Mouse (Mus musculus) stomach, postnatal 0 days (tissue): ENCODE results near the gene Vmn1r48. TPM values are rescaled to one million over a fixed set of nuclear protein-coding genes. Genes with fewer than 3 reads are reported as not detected.
"Not testable (repeated sequence)": the region's sequence is repeated elsewhere in the genome, so short reads cannot be mapped to it uniquely, and the experiment has no call there.

Experiments
- ATAC-seq: fragments of 200-750 bp; cut with Nextera tagmentation; 2 replicates; pipeline ENCODE4 v1.8.0; 2017; ENCODE audit not compliant: low FRiP score, low TSS enrichment
- DNase-seq: peaks from one replicate; pipeline ENCODE4 v3.0.0-alpha.2; 2016; ENCODE audit warnings: low spot score
- H3K27ac ChIP-seq: fragments of 300-500 bp; sonication (generic); replicated peaks from 2 replicates; pipeline ENCODE4 v1.5.1; 2014; ENCODE audit warnings: mild to moderate bottlenecking, control low read depth
- H3K27me3 ChIP-seq: fragments of 300-500 bp; sonication (generic); 2 replicates; pipeline ENCODE4 v1.6.1; 2014; ENCODE audit warnings: low read length; ENCODE audit not compliant: control insufficient read depth, insufficient read depth
- H3K36me3 ChIP-seq: fragments of 300-500 bp; sonication (generic); 2 replicates; pipeline ENCODE4 v1.6.1; 2014; ENCODE audit warnings: low read length, mixed read lengths; ENCODE audit not compliant: control insufficient read depth, insufficient read depth
- H3K4me1 ChIP-seq: fragments of 300-500 bp; sonication (generic); replicated peaks from 2 replicates; pipeline ENCODE4 v1.6.1; 2014; ENCODE audit warnings: antibody characterized with exemption; ENCODE audit not compliant: control insufficient read depth, insufficient read depth
- H3K4me2 ChIP-seq: fragments of 300-500 bp; sonication (generic); replicated peaks from 2 replicates; pipeline ENCODE4 v1.6.1; 2014; ENCODE audit warnings: low read depth, mild to moderate bottlenecking, control low read depth, moderate library complexity
- H3K4me3 ChIP-seq: fragments of 300-500 bp; sonication (generic); 2 replicates; pipeline ENCODE4 v1.5.1; 2014; ENCODE audit warnings: low read depth, low read length, control low read depth
- H3K9ac ChIP-seq: fragments of 300-500 bp; sonication (generic); 2 replicates; pipeline ENCODE4 v1.6.1; 2014; ENCODE audit warnings: mild to moderate bottlenecking, low read length, control low read depth, mixed read lengths
- H3K9me3 ChIP-seq: fragments of 300-500 bp; sonication (generic); 2 replicates; pipeline ENCODE4 v1.6.1; 2016; ENCODE audit warnings: low read length; ENCODE audit not compliant: control insufficient read depth
- CTCF ChIP-seq: IDR thresholded peaks from 2 replicates; pipeline ENCODE4 v1.5.1; 2016; ENCODE audit warnings: antibody characterized with exemption, low read depth, mild to moderate bottlenecking, moderate library complexity
- EP300 ChIP-seq: optimal IDR thresholded peaks from 2 replicates; pipeline ENCODE3; 2016; ENCODE audit warnings: antibody characterized with exemption
- WGBS: fragments of 180-500 bp; shearing (Covaris S2); extraction: QIAGEN DNeasy Blood & Tissue Kit; methylation state at CpG from one replicate; pipeline ENCODE4 v1.1.7; 2014; 5-methylcytosine and 5-hydroxymethylcytosine counted together
- polyA plus RNA-seq: library from polyadenylated mRNA; unstranded; fragments of >200 nt; fragmentation: Nextera tagmentation; extraction: Ambion mirVana; gene quantifications from 2 replicates; pipeline ENCODE4 v1.2.1, GENCODE M21; 2015

The Vmn1r48 gene
- not detected in 2 replicates for polyA plus RNA-seq

DNA sequence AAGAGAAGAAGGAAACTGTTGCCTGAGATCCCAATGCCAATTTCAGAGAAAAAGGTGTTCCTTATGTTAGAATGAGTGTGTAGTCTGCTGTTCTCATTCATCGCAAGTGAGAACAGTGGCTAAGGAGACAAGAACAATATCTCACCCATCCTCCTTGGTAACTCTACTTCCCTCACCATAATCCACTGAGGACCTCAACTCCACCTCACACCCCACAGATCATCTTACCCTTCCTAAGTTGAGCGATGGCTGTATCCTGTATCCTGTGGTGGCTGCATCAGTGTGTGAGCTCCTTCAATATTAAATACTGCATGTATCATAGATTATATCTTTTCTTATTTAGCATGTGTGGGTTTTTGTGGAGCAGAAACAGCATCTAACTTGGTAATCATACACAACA is at the start of gene Vmn1r48:
TSS of gene Vmn1r48 (minus strand) at position 101 of the 400 bp plus-strand sequence.
- H3K9me3 ChIP-seq, H3K27ac ChIP-seq, DNase-seq, ATAC-seq, H3K36me3 ChIP-seq, H3K27me3 ChIP-seq, H3K9ac ChIP-seq, H3K4me1 ChIP-seq, H3K4me2 ChIP-seq, H3K4me3 ChIP-seq: not testable (repeated sequence)
- no CpG with 5 or more reads among the region's 2 CpGs for whole genome bisulfite sequencing

DNA sequence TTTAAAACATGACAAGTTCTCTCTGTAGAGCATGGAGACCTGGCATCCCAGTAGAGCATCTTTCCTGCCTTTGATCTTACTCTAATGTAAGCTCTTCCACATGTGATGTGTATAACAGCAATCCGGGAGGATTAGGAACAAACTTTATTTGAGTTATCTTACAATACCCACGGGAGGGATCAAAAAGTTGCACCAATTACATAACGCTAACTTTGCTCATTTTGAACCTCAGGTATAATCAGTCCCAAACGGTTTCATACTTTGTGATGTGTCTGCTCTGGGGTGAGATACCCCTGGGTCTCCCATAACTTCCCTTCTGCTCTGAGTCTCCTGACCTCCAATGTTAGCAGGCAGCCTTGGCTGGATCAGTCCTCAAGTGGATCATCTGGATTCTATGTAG is 41.8 kb upstream of the Vmn1r48 start, which contains the start of gene Vmn1r49:
TSS of gene Vmn1r49 (minus strand) at position 101 of the 400 bp plus-strand sequence.
- WGBS: 75% methylated on average over 4 of the region's 4 CpGs
- H3K27ac ChIP-seq: no peak within 1 kb of the TSS
- H3K4me2 ChIP-seq: no peak within 1 kb of the TSS
- H3K36me3 ChIP-seq: no peaks in the 10 kb centered on the region
- ATAC-seq (no peak), DNase-seq (no peak)
- no peaks in the 10 kb centered on the region for H3K27me3 ChIP-seq
- no peak within 1 kb of the TSS for H3K9ac ChIP-seq
- no peaks in the 10 kb centered on the region for H3K9me3 ChIP-seq
- TF ChIP-seq EP300: no peak
- H3K4me3 ChIP-seq: no peak within 1 kb of the TSS
- no peaks in the 10 kb centered on the region for H3K4me1 ChIP-seq

DNA sequence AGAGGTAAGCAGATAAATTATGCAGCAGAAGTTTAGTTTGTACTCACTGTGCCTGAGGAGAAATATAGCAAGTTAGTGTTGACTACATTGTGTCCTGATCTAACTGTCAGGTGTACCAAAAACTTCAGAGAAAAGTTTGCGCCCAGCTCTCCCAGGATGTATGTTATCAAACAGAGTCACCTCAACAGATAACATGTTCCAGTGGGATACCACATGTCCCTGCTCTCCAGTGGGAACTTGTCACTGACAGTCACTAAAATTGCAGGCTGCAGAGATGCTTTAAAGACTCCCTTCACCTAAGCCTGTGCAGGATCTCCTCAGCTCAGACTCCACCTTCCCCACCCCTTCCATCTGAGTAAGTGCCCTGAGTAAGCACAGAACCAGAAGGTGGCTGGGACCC is 20.8 kb downstream of the Vmn1r48 start, which contains the start of gene Vmn1r47:
TSS of gene Vmn1r47 (plus strand) at position 301 of the 400 bp plus-strand sequence.
- not testable (repeated sequence) for H3K4me2 ChIP-seq, H3K4me3 ChIP-seq, H3K27me3 ChIP-seq, H3K36me3 ChIP-seq, H3K9ac ChIP-seq, H3K27ac ChIP-seq, DNase-seq, H3K4me1 ChIP-seq, H3K9me3 ChIP-seq, ATAC-seq
- WGBS: 92% methylated on average over 1 of the region's 1 CpGs

DNA sequence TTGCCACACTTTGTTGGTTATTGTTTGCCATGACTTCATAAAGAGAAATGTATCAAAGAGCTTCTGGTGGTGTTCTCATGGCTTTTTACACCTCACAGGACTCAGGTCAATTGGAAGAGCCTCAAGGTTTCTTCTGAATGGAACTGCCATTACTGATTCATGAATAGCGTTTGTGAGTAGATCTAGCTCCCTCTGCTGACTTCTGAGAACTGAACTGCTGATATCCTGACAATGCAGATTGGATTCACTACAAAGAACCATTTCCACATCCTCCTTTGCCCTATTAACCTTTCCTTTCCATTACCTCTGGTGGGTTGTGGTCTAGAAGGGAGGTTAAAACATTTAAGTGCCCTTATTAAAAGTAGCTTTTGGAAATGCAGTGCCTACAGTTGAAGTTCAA is 50.7 kb downstream of the Vmn1r48 start:
- Histone ChIP-seq H3K27ac (no peak overlapping the region), H3K4me3 (no peak overlapping the region), H3K27me3 (no peaks in the 10 kb centered on the region), H3K4me1 (no peaks in the 10 kb centered on the region), H3K9ac (no peak overlapping the region), H3K36me3 (no peaks in the 10 kb centered on the region), H3K9me3 (no peaks in the 10 kb centered on the region), H3K4me2 (no peak overlapping the region)
- DNase-seq: no peak
- 17% methylated on average over 1 of the region's 1 CpGs for WGBS
- peak; percentile 59 for TF ChIP-seq CTCF
- TF ChIP-seq EP300: no peak
- no peak for ATAC-seq

Other genes starting within 250 kb of the Vmn1r48 start
- not detected in 2 replicates for gene Vmn1r42, start 160.4 kb downstream of the Vmn1r48 start, polyA plus RNA-seq
- gene Vmn1r43, start 160.4 kb downstream of the Vmn1r48 start, polyA plus RNA-seq: 0.11 and 0.12 TPM in 2 replicates
- not detected in 2 replicates for gene Vmn1r44, start 153.2 kb downstream of the Vmn1r48 start, polyA plus RNA-seq
- 0.05 TPM in 1 of 2 replicates, not detected in the other for gene Vmn1r45, start 96.2 kb downstream of the Vmn1r48 start, polyA plus RNA-seq
- 0.01 TPM in 1 of 2 replicates, not detected in the other for gene Vmn1r46, start 67.5 kb downstream of the Vmn1r48 start, polyA plus RNA-seq
- gene Vmn1r47, start 20.7 kb downstream of the Vmn1r48 start, polyA plus RNA-seq: not detected in 2 replicates
- gene Vmn1r49, start 41.7 kb upstream of the Vmn1r48 start, polyA plus RNA-seq: 0.04 TPM in 1 of 2 replicates, not detected in the other
- not detected in 2 replicates for gene Vmn1r50, start 64.6 kb upstream of the Vmn1r48 start, polyA plus RNA-seq
- not detected in 2 replicates for gene Vmn1r51, start 85.8 kb upstream of the Vmn1r48 start, polyA plus RNA-seq
- not detected in 2 replicates for gene Vmn1r52, start 138.0 kb upstream of the Vmn1r48 start, polyA plus RNA-seq
- gene V1ra8, start 166.0 kb upstream of the Vmn1r48 start, polyA plus RNA-seq: not detected in 2 replicates
- not detected in 2 replicates for gene Vmn1r53, start 187.6 kb upstream of the Vmn1r48 start, polyA plus RNA-seq
- gene Vmn1r54, start 209.5 kb upstream of the Vmn1r48 start, polyA plus RNA-seq: not detected in 2 replicates